Mouse (Mus musculus) limb, embryonic 14.5 days (tissue): ENCODE results near the gene D130043K22Rik. TPM values are rescaled to one million over a fixed set of nuclear protein-coding genes. Genes with fewer than 3 reads are reported as not detected.

Experiments used
- ATAC-seq: fragments of 200-750 bp; cut with Nextera tagmentation; 2 replicates; pipeline ENCODE4 v1.8.0; 2017; ENCODE audit warnings: low read depth, moderate number of reproducible peaks, moderate TSS enrichment; ENCODE audit not compliant: low FRiP score
- DNase-seq: peaks from one replicate; pipeline ENCODE4 v3.0.0-alpha.2; 2015; ENCODE audit warnings: low spot score
- H3K27ac ChIP-seq: fragments of 300-500 bp; sonication (generic); replicated peaks from 2 replicates; pipeline ENCODE4 v1.5.1; 2014; ENCODE audit warnings: low read depth, mild to moderate bottlenecking, low read length, moderate library complexity, mixed read lengths
- H3K27me3 ChIP-seq: fragments of 300-500 bp; sonication (generic); 2 replicates; pipeline ENCODE4 v1.6.1; 2014; ENCODE audit warnings: low read length, mixed read lengths; ENCODE audit not compliant: control insufficient read depth, insufficient read depth
- H3K36me3 ChIP-seq: fragments of 300-500 bp; sonication (generic); 2 replicates; pipeline ENCODE4 v1.6.1; 2014; ENCODE audit warnings: mild to moderate bottlenecking, low read length, moderate library complexity, mixed read lengths; ENCODE audit not compliant: control insufficient read depth, insufficient read depth
- H3K4me1 ChIP-seq: fragments of 300-500 bp; sonication (generic); 2 replicates; pipeline ENCODE4 v1.6.1; 2014; ENCODE audit warnings: antibody characterized with exemption, low read length, mixed read lengths; ENCODE audit not compliant: control insufficient read depth, insufficient read depth
- H3K4me2 ChIP-seq: fragments of 300-500 bp; sonication (generic); replicated peaks from 2 replicates; pipeline ENCODE4 v1.6.1; 2014; ENCODE audit warnings: low read depth, mild to moderate bottlenecking, low read length, moderate library complexity; ENCODE audit not compliant: severe bottlenecking
- H3K4me3 ChIP-seq: fragments of 300-500 bp; sonication (generic); replicated peaks from 2 replicates; pipeline ENCODE4 v1.5.1; 2014; ENCODE audit warnings: low read length
- H3K9ac ChIP-seq: fragments of 300-500 bp; sonication (generic); 2 replicates; pipeline ENCODE4 v1.6.1; 2014; ENCODE audit warnings: mild to moderate bottlenecking, low read depth, low read length, moderate library complexity; ENCODE audit not compliant: severe bottlenecking
- H3K9me3 ChIP-seq: fragments of 300-500 bp; sonication (generic); 2 replicates; pipeline ENCODE4 v1.6.1; 2016; ENCODE audit warnings: low read length; ENCODE audit not compliant: control insufficient read depth
- POLR2A ChIP-seq: fragments of 200-500 bp; IDR thresholded peaks from 2 replicates; pipeline ENCODE4 v1.8.0; 2012; ENCODE audit warnings: inconsistent platforms, mild to moderate bottlenecking, moderate library complexity, borderline replicate concordance; ENCODE audit not compliant: insufficient read depth, insufficient read length; ENCODE audit errors: extremely low read depth
- WGBS: fragments of 180-500 bp; shearing (Covaris S2); extraction: QIAGEN DNeasy Blood & Tissue Kit; methylation state at CpG from one replicate; pipeline ENCODE4 v1.1.7; 2014; 5-methylcytosine and 5-hydroxymethylcytosine counted together
- polyA plus RNA-seq, 2 experiments: library from polyadenylated mRNA; depleted of rRNA in 1 of 2; stranded (reverse) in 1 of 2; unstranded in 1 of 2; fragments of >200 nt; fragmentation: Nextera tagmentation in 1 of 2; extraction: Ambion mirVana in 1 of 2; gene quantifications; 2 replicates each; pipeline versions ENCODE4 v1.2.1 to v1.2.3; 2012 to 2014

The D130043K22Rik gene
- polyA plus RNA-seq, 2 experiments, result 0.04 to 0.11 TPM

DNA sequence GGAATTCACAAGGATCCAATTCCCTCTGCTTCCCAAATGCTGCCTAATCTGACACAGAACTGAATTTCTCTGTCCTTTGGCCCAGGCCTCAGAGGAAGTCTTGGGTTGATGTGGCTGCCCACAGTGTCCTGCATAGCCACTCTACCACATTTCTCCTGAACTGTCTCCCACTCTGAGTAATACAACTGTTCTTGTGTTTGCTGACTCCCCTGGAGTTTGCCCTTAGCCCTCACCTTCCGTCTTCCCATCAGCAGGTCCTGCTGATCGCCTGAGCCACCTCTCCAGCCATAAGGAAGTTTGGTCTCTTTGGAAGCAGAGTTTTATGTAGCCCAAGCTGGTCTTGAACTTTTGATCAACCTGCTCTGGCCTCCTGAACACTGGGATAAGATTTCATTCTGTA is 7.1 kb downstream of the D130043K22Rik start:
- DNase-seq (no peak), ATAC-seq (no peak)
- no peak overlapping the region for H3K9ac ChIP-seq
- no peaks in the 10 kb centered on the region for H3K9me3 ChIP-seq
- H3K4me2 ChIP-seq, result no peak overlapping the region
- H3K36me3 ChIP-seq, result no peaks in the 10 kb centered on the region
- H3K4me3 ChIP-seq, result no peak overlapping the region
- no peaks in the 10 kb centered on the region for H3K4me1 ChIP-seq
- TF ChIP-seq POLR2A, result no peak
- H3K27me3 ChIP-seq, result no peaks in the 10 kb centered on the region
- 83% methylated on average over 2 of the region's 2 CpGs for WGBS
- H3K27ac ChIP-seq, result no peak overlapping the region

DNA sequence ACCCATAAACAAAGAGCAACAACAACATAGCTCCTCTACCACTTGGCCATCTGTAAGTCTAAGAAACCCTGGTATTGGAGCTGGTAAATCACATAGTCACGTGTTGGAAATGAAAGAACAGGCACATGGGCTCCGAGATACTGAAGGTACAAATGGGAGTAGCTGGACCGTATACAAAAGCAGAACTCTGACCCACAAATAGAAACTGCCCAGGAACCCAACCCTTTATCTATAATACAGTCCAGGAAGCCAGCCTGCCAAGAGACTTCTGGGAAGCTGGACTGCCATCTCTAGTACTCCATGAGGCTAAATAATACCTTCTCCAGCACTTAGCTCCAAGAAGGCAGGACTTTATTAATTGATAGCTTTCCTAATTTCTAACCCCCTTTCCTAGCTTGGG is 7.6 kb downstream of the D130043K22Rik start:
- Histone ChIP-seq H3K4me2 (no peak overlapping the region), H3K36me3 (no peaks in the 10 kb centered on the region), H3K27ac (no peak overlapping the region), H3K9ac (no peak overlapping the region), H3K4me3 (no peak overlapping the region), H3K27me3 (no peaks in the 10 kb centered on the region), H3K9me3 (no peaks in the 10 kb centered on the region), H3K4me1 (no peaks in the 10 kb centered on the region)
- ATAC-seq (no peak), DNase-seq (no peak)
- 88% methylated on average over 3 of the region's 3 CpGs for WGBS
- no peak for TF ChIP-seq POLR2A

DNA sequence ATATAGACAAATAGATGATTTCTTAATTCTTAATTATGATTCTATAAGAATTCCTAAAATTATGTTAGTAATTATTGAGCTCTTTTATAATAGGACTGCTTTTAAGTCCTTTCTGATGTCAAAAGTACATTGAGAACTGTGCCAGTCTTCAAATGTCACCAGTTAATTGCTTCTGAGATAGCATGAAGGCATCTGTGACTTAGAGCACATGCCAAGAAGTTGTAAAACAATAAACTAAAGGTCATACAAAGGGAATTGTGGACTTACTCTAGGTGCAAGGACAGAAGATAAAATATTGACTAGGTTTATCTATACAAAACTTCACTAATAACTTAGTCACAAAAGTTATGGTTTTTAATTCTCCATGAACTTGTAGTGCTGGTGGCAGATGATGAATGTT is 14.2 kb downstream of the D130043K22Rik start:
- Histone ChIP-seq H3K27me3 (no peaks in the 10 kb centered on the region), H3K9me3 (no peaks in the 10 kb centered on the region), H3K4me2 (no peak overlapping the region), H3K36me3 (no peaks in the 10 kb centered on the region), H3K9ac (no peak overlapping the region), H3K27ac (no peak overlapping the region), H3K4me3 (no peak overlapping the region), H3K4me1 (peaks cover 2% of the 10 kb centered on the region; the same call in 1 of the 2 replicates)
- no peak for ATAC-seq
- no peak for TF ChIP-seq POLR2A
- no peak for DNase-seq

DNA sequence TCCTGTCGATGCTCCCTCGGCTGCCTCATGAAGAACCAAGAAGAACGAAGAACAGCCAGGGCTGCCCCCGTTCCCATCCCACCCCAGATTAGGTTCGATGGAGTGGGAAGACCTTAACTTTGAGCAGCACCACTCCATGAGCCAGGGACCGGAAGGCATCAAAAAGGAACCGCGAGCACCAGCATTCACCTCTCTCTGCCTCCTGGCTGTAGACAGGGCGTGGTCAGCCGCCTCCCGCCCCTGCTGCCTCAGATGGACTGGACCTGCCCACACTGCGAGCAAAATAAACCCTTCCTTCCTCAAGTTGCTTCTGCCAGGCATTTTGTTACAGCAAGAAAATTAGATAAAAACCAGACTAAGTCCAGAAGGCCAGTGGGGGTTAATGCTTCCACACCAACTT is 16.1 kb downstream of the D130043K22Rik start:
- no peak overlapping the region for H3K9ac ChIP-seq
- no peak for ATAC-seq
- 57% methylated on average over 12 of the region's 12 CpGs for WGBS
- H3K27ac ChIP-seq, result no peak overlapping the region
- H3K9me3 ChIP-seq, result no peaks in the 10 kb centered on the region
- DNase-seq, result no peak
- H3K4me2 ChIP-seq, result no peak overlapping the region
- peaks cover 2% of the 10 kb centered on the region; the same call in 1 of the 2 replicates for H3K4me1 ChIP-seq
- no peak overlapping the region for H3K4me3 ChIP-seq
- H3K36me3 ChIP-seq, result no peaks in the 10 kb centered on the region
- TF ChIP-seq POLR2A, result no peak
- no peaks in the 10 kb centered on the region for H3K27me3 ChIP-seq

DNA sequence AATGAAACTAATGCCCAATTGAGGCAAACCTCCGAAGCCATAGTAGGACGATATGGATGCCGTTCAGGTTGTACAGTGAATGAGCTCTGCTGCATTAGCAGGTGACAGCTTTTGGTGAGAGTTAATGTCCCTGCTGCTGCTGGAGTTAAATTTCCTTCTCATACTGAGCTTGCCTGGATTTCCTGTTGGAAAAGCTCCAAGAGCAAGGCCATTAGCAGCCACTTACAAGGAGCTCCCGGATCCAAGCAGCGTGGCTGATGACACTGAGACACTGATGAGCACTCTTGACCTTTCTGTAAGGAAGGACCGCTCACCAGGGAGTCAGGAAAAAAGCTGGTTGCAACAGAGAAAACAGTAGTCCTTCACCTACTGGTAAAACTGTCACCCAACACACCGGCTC is 17.1 kb downstream of the D130043K22Rik start:
- 57% methylated on average over 7 of the region's 7 CpGs for WGBS
- no peak overlapping the region for H3K4me2 ChIP-seq
- TF ChIP-seq POLR2A, result no peak
- no peak overlapping the region for H3K27ac ChIP-seq
- H3K4me3 ChIP-seq, result no peak overlapping the region
- H3K4me1 ChIP-seq, result peaks cover 2% of the 10 kb centered on the region; the same call in 1 of the 2 replicates
- no peaks in the 10 kb centered on the region for H3K27me3 ChIP-seq
- ATAC-seq (no peak), DNase-seq (no peak)
- 0 out of 2 replicates have a peak overlapping the region, but pooled peaks have one; percentile 12 for H3K9ac ChIP-seq
- no peaks in the 10 kb centered on the region for H3K36me3 ChIP-seq
- no peaks in the 10 kb centered on the region for H3K9me3 ChIP-seq

DNA sequence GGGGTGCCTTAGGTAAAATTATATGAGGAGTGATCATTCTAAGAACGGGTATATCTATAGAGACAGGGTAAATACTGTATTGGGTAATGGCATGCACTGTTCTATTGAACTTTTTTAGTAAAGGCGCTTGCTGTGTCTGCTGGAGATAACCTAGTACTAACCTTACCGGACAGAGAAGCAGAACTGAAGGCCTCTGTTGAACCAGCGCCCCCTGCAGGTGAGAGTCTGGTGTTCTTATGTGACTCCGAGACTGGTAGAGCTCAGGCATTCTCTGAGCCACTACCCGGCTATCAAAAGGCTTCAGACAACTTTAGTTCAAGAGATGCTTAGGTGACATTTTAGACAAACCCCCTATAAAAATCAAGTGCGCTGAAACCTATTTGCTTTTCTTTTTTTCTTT is 17.6 kb downstream of the D130043K22Rik start:
- Histone ChIP-seq H3K27ac (no peak overlapping the region), H3K9me3 (no peaks in the 10 kb centered on the region), H3K4me2 (no peak overlapping the region), H3K4me3 (no peak overlapping the region), H3K36me3 (no peaks in the 10 kb centered on the region), H3K4me1 (peaks cover 2% of the 10 kb centered on the region; the same call in 1 of the 2 replicates), H3K9ac (0 out of 2 replicates have a peak overlapping the region, but pooled peaks have one; percentile 12), H3K27me3 (no peaks in the 10 kb centered on the region)
- no peak for TF ChIP-seq POLR2A
- ATAC-seq, result no peak
- 58% methylated on average over 7 of the region's 7 CpGs for WGBS
- peak; percentile 29 for DNase-seq
